Mouse (Mus musculus) lung, postnatal 0 days (tissue): ENCODE measurements around the gene Mlf2.

Source experiments
- CTCF ChIP-seq: IDR thresholded peaks from 2 replicates; pipeline ENCODE4 v1.5.1; 2016; ENCODE audit warnings: antibody characterized with exemption, mild to moderate bottlenecking
- EP300 ChIP-seq: IDR thresholded peaks from 2 replicates; pipeline ENCODE4 v1.6.1; 2016; ENCODE audit warnings: antibody characterized with exemption, mild to moderate bottlenecking, control low read depth

DNA sequence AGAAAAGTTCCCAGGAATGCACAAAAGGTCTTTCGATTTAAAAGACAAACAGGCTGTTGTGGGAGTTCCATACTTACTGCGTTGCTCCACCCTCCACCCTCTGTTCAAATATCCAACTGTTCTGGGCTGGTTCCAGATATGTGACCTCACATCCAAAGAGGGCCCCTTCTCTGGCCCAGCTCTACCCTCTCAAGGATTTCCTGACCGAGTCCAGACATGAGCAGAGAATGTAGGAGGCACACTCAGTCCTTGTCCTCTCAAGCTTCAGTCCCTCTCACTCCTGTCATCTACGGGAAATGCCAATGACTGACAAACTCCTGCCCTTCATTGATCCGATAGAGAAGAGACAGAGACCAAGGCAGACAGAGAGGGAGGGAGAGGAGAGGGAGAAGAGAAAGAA lies 5.2 kb upstream of the Mlf2 start:
- TF ChIP-seq CTCF (no peak), EP300 (no peak)
